Mouse (Mus musculus): ENCODE results near the gene Nrxn2. TPM values are rescaled to one million over a fixed set of nuclear protein-coding genes. Genes with fewer than 3 reads are reported as not detected.

Nrxn2 gene
- total RNA-seq, 2 experiments from 2014 or later = 17.8 to 18.3 TPM

- no peak for DNase-seq (ENCODE audit: low spot score in 2 of 2)
Observed at GRCm38 (mm10) chr19:6491538-6491937, 73.0 kb downstream of the Nrxn2 start.

- DNase-seq (ENCODE audit: low spot score in 2 of 2) = peak; percentile 46 to 54
Observed at GRCm38 (mm10) chr19:6492124-6492523, 73.6 kb downstream of the Nrxn2 start.

GRCm38 (mm10) chr19:6493219-6493618 is 74.7 kb downstream of the Nrxn2 start:
- DNase-seq (ENCODE audit: low spot score in 2 of 2) = no peak

- no peak for DNase-seq (ENCODE audit: low spot score in 2 of 2)
Observed at GRCm38 (mm10) chr19:6494032-6494431, 75.5 kb downstream of the Nrxn2 start.

GRCm38 (mm10) chr19:6494504-6495170 is 76.1 kb downstream of the Nrxn2 start:
- DNase-seq (ENCODE audit: low spot score in 2 of 2) = no peak

GRCm38 (mm10) chr19:6495714-6496113 is 77.2 kb downstream of the Nrxn2 start:
- DNase-seq (ENCODE audit: low spot score in 2 of 2) = no peak

GRCm38 (mm10) chr19:6496462-6497149 is 78.1 kb downstream of the Nrxn2 start:
- DNase-seq (ENCODE audit: low spot score in 2 of 2) = no peak

- no peak for DNase-seq (ENCODE audit: low spot score in 2 of 2)
Observed at GRCm38 (mm10) chr19:6497150-6497801, 78.7 kb downstream of the Nrxn2 start.

GRCm38 (mm10) chr19:6497803-6498202 is 79.3 kb downstream of the Nrxn2 start:
- no peak for DNase-seq (ENCODE audit: low spot score in 2 of 2)

GRCm38 (mm10) chr19:6498350-6499131 is 80.0 kb downstream of the Nrxn2 start:
- DNase-seq (ENCODE audit: low spot score in 2 of 2) = no peak

GRCm38 (mm10) chr19:6499860-6500635 is 81.5 kb downstream of the Nrxn2 start:
- no peak for DNase-seq (ENCODE audit: low spot score in 2 of 2)

- DNase-seq (ENCODE audit: low spot score in 2 of 2) = no peak
Observed at GRCm38 (mm10) chr19:6500636-6501025, 82.1 kb downstream of the Nrxn2 start.

- no peak for DNase-seq (ENCODE audit: low spot score in 2 of 2)
Observed at GRCm38 (mm10) chr19:6502035-6502541, 83.6 kb downstream of the Nrxn2 start.

- peak in 1 of 2 experiments; percentile 23 for DNase-seq (ENCODE audit: low spot score in 2 of 2)
Observed at GRCm38 (mm10) chr19:6502543-6503319, 84.2 kb downstream of the Nrxn2 start.

GRCm38 (mm10) chr19:6503926-6504655 is 85.6 kb downstream of the Nrxn2 start:
- DNase-seq (ENCODE audit: low spot score in 2 of 2) = peak in 1 of 2 experiments; percentile 15

- DNase-seq (ENCODE audit: low spot score in 2 of 2) = no peak
Observed at GRCm38 (mm10) chr19:6504656-6505045, 86.1 kb downstream of the Nrxn2 start.

- no peak for DNase-seq (ENCODE audit: low spot score in 2 of 2)
Observed at GRCm38 (mm10) chr19:6507393-6507792, 88.9 kb downstream of the Nrxn2 start.

GRCm38 (mm10) chr19:6509881-6510280 is 91.3 kb downstream of the Nrxn2 start:
- no peak for DNase-seq (ENCODE audit: low spot score in 2 of 2)

GRCm38 (mm10) chr19:6510546-6510945 is 92.0 kb downstream of the Nrxn2 start:
- DNase-seq (ENCODE audit: low spot score in 2 of 2) = no peak

All from adrenal gland, postnatal 4 days (tissue).